Mouse (Mus musculus): ENCODE data around the gene Tmc3. TPM values are rescaled to one million over a fixed set of nuclear protein-coding genes. Genes with fewer than 3 reads are reported as not detected.

Tmc3 gene
- total RNA-seq (2021): under 1 TPM; 0.18 to 0.55 TPM
- long read RNA-seq: 0 reads

GRCm38 (mm10) chr7:83584639-83585471, at the start of gene Tmc3:
Gene Tmc3, plus strand, starts transcription at chr7:83584927.
- peak; percentile 43 to 46 for DNase-seq (ENCODE audit: low spot score in 2 of 2)

GRCm38 (mm10) chr7:83541536-83542169, 43.1 kb upstream of the Tmc3 start:
- DNase-seq (ENCODE audit: low spot score in 2 of 2): no peak

DNA sequence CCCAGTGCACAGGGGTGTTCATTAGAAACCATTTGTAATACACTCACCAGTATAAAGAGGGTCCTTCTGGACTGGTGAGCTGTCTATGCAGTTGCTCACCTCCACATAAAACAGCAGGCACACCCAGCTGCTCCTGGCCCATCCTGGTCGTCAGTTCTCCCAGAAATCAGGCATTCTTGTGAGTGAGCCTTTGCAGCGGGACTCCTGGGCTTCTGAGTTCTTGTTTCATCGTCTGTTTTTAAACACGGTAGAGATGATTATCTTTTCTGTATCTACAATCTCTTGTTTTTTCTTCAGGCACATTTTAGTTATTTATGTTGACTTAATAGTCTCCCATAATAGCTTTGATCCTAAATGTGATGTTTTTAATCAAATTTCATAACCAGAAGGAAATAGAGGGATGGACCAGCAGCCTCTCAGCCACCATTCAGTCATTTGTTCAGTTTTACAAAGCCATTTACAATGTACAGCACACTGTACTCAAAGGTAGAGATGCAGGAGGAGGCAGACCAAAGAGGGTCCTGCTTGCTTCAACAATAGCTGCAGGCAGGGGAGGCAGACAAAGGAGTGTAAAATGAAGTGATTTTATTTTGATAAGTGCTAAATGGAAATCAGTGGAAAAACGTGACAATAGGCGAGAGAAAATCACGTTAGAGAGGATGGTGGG, 35.9 kb upstream of the Tmc3 start:
- DNase-seq (ENCODE audit: low spot score in 2 of 2): no peak

DNA sequence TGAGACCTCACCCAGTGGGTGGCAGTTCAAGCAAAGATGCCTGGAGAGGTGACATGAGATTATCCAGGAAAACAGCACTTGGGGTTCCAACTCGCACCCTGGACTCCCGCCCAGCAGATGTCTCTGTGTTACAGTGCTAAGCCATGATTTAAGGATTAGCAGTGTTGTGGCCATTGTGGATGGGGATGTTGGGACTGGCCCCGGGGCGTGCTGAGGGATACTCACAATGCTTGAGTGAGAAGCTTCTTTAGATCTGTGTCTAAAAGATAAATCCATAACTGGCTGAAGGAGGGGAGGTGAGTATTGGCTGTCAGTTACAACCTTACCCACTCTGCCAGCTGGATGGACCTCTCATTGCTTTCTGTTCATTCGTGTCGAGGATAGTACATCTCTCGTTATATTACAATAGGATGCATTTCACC, 35.4 kb upstream of the Tmc3 start:
- DNase-seq (ENCODE audit: low spot score in 2 of 2): peak; percentile 16 to 31

- DNase-seq (ENCODE audit: low spot score in 2 of 2): peak; percentile 36 to 42
Measured at GRCm38 (mm10) chr7:83549951-83550407, 34.7 kb upstream of the Tmc3 start.

DNA sequence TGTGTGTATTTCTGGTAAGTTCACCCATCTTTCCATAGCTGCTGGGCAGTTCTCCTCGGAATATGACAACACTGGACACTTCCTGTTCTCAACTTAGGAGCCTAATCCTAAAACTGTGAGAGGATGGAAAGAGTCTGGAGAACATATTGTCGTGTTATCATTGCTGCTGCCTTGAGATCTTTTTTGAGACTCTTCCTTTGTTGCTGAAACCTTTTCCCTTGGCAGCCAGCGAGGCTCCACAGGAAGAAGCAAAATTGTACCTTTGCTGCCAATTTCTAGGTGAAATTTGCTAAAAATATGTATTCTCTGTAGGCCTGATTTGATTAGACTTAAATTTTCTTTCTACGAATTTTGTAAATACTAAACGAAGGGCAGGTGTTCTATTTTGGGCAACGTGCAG, 30.2 kb upstream of the Tmc3 start:
- no peak for DNase-seq (ENCODE audit: low spot score in 2 of 2)

DNA sequence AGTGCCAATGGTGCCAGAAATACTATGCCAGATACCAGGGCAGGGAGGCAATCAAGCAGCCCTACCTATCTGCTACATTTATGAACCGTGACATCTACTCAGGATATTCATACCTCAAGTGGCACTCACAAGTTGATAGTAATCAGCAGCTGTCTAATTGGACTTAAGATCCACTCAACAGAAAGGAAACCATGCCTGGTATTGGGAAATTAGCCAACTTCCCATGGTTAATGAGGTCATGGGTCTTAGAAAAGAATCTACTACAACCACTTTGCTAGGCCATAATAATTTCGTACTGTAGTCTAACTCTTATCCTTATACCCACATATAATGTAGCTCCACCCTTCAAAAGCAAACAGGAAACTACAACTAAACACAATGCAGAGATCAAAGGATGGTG, 28.2 kb upstream of the Tmc3 start:
- DNase-seq (ENCODE audit: low spot score in 2 of 2): no peak

- DNase-seq (ENCODE audit: low spot score in 2 of 2): no peak
Measured at GRCm38 (mm10) chr7:83558741-83559280, 25.9 kb upstream of the Tmc3 start.

DNA sequence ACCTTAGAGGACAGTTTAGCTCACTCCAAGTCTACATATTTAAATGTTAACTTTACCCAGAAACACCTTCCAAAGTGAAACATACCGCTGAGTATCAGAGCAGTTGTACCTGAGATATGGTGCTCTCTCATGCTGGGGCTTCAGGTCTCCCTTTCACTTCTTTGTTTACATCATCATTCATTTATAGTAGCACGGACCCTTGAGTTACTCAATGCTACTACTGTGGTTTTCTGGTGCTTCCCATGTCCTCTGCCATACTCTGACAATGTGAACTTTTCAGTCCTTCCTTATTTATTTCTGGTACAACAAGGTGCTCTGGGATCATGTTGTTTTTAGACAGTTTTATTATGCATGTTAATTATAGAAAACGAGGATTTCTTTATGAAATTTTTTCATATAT, 25.2 kb upstream of the Tmc3 start:
- no peak for DNase-seq (ENCODE audit: low spot score in 2 of 2)

DNA sequence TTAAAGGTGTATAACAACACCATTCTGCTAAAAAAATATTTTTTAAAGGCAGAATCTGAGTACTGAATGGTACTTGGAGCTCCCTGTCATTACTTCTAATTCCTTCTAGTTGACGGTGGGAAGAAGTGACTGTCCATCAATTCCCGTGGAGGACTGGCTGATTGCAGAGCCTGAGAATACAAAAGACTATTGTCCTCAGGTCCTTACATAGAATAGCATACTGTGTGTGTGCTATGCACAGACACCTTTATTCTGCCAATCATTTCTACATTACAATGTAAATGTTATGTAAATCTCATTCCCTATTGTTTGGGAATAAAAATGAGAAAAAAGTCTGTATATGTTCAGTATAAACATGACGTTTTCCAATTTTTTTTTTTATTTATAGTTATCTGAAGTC, 22.9 kb upstream of the Tmc3 start:
- DNase-seq (ENCODE audit: low spot score in 2 of 2): no peak

- no peak for DNase-seq (ENCODE audit: low spot score in 2 of 2)
Measured at GRCm38 (mm10) chr7:83564635-83565291, 20.0 kb upstream of the Tmc3 start.

DNA sequence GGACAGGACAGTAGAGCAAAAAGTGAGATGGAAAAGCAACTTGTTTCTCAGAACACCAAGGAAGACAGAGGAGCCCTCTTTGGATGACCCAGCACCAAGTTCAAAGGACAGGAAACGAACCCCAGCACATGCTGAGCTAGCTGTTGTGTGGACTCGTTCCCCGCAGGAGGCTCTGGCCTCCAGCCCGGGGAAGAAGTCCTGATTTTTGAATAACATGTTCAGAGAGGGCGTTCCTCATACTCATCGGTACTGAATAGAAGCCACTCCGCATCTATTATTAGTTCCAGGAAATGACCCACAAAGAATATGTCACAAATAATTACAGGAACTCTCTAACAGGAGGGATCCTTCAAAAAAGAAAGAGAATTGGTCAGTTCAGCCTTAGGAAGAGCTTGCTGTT, 18.8 kb upstream of the Tmc3 start:
- DNase-seq (ENCODE audit: low spot score in 2 of 2): no peak

DNA sequence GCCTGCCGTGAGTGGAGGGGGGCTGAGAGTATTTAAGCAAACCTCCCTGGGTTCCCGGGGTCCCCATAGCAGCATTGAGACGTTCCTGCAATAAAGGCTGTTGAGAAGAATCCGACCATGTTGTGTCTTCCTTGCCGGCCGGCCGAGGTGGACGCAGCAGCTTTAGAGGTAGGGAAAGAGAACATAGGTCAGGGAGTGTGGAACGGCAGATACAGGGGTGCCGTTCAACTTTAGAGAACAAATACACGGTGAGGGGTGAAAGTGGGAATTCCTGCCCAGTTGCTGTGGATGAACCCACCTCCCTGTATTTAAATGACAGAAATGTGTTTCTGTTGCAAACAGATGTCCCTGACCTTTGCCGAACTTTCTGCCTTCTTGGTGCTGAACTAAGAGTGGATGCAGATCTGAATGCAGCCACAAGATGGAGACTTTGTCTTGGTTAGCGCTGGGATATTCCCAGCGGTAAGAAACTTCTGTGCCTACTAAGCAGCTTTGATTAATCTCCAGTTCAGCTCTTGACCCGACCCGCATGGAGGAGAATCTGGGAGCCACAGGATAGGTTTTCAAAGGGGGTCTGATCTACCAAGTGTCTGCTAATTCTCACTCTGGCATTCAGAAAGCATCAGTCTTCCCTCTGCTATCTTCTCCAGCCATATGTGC, 16.8 kb upstream of the Tmc3 start:
- peak; percentile 51 to 60 for DNase-seq (ENCODE audit: low spot score in 2 of 2)

- no peak for DNase-seq (ENCODE audit: low spot score in 2 of 2)
Measured at GRCm38 (mm10) chr7:83568815-83569214, 15.9 kb upstream of the Tmc3 start.

GRCm38 (mm10) chr7:83569436-83569835, 15.3 kb upstream of the Tmc3 start:
- no peak for DNase-seq (ENCODE audit: low spot score in 2 of 2)

DNA sequence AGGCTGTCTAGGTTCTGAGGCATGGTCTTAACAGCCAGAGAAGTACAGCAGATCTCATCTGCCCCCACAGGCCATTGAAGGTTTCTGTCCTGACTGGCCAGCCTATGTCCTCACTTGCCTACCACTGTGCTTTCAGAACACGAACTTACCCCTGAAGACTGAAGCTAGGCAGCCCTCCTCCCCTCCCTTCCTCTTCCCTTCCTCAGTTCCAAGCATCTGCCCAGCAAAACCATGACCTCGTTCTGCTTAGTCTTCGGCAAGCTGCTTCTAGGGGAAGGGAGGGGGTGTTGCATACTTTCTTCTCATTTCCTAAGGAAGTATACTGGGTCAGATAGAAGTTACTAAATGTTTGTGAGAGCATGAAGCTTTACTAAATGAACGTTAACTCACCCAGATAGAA, 13.7 kb upstream of the Tmc3 start:
- no peak for DNase-seq (ENCODE audit: low spot score in 2 of 2)

GRCm38 (mm10) chr7:83571901-83572300, 12.8 kb upstream of the Tmc3 start:
- no peak for DNase-seq (ENCODE audit: low spot score in 2 of 2)

GRCm38 (mm10) chr7:83572451-83572850, 12.3 kb upstream of the Tmc3 start:
- no peak for DNase-seq (ENCODE audit: low spot score in 2 of 2)

- DNase-seq (ENCODE audit: low spot score in 2 of 2): peak; percentile 27 to 41
Measured at GRCm38 (mm10) chr7:83580946-83581345, 3.8 kb upstream of the Tmc3 start.

DNA sequence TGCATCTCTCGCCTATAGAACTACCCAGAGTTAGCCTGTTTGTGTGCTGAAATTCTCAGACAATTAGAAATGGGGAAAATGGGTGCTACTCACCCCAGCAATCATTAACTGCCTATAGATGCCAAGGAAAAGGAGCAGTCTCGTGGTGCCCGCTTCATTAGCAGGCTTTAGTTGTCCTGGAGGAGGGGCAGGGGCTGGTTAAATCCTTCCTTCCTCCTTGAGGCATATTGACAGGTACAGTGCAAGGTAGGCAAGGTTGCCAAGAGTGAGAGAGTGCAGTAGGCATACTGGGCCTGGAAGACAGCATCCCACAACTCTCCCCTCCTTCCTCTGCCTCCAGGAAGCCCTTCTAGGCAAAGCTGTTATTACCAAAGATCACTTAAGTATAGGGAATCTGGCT, 9.3 kb downstream of the Tmc3 start:
- no peak for DNase-seq (ENCODE audit: low spot score in 2 of 2)

- DNase-seq (ENCODE audit: low spot score in 2 of 2): no peak
Measured at GRCm38 (mm10) chr7:83597063-83597462, 12.3 kb downstream of the Tmc3 start.

Data from layer of hippocampus, postnatal 10 days (tissue).